Comparison of ENCODE assay signal across 23 mouse cellular contexts in the genomic region with DNA sequence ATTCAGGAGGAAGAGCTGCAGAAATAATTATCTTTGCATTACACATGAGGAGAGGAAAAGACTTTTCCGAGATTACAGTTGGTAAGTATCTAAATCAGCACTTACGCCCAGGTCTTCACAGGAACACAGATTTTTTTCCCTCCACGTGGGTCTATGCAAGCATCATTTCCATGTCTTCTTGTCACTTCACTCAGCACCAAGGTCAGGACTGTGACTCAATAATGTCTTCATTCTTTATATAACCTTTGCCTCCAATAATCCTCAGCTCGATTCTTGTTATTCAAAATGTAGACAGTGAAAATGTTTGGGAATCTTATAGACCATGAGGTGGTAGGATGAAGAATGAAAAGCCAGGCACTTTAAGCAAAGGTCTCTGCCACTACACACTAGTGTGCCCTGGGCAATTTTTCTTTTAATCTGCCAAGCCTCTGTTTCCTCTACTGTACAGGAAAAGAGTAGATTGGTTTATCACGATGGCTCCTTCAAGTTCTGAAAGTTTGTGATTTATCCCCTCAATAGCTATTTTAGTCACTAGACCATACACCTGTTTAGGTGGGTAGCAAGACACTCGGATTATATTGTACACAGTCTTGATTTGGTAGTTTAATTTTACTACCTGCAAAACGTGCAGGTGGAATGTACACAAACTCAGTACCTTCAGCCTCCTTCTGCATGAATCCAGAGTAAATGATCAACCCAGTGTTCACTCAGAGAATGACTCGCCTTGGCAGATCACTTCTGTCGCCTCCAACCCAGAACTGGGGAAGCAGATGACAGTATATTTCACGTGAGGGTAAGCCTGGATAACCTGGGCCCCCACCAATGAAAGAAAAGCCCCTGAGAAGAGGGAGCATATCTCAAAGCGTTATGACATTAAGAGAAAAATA.
DNase-seq lines count a peak whose midpoint lies in the region; ATAC-seq and TF ChIP-seq lines count a peak whose summit lies in the region.
"Had no signal": no experiment of that assay in that cellular context is flagged by ENCODE, and none has a peak within 500 bp of the region (broad histone marks: within the 10 kb centered on the region; RNA-seq: fewer than 3 reads in every experiment).

No protein-coding gene starts in this region.

- no peak overlapping the region for H3K27ac ChIP-seq in kidney, adult 2 months (ENCODE audit: insufficient read depth, low read depth, low read length)
- H3K27ac ChIP-seq in kidney, embryonic 14.5 days (ENCODE audit: low read depth, low read length), result no peak overlapping the region
- no peak overlapping the region for H3K27ac ChIP-seq in kidney, postnatal 0 days
- H3K27ac ChIP-seq in intestine, embryonic 15.5 days, result no peak overlapping the region
- no peak overlapping the region for H3K27ac ChIP-seq in forebrain, embryonic 16.5 days (ENCODE audit: low read length)
- H3K27ac ChIP-seq: embryonic facial prominence, embryonic 13.5 days; forebrain, embryonic 12.5 days; heart, adult 2 months; heart, embryonic 15.5 days had no signal

- H3K9me3 ChIP-seq in kidney, embryonic 14.5 days (ENCODE audit: control insufficient read depth, low read length), result no peaks in the 10 kb centered on the region
- H3K9me3 ChIP-seq in kidney, postnatal 0 days (replicated peaks; ENCODE audit: low read length), result no peaks in the 10 kb centered on the region
- H3K9me3 ChIP-seq in intestine, embryonic 15.5 days, result no peaks in the 10 kb centered on the region
- no peaks in the 10 kb centered on the region for H3K9me3 ChIP-seq in forebrain, embryonic 16.5 days (ENCODE audit: control insufficient read depth, low read length)
- H3K9me3 ChIP-seq: embryonic facial prominence, embryonic 13.5 days; forebrain, embryonic 12.5 days; heart, embryonic 15.5 days had no signal

- DNase-seq in kidney, adult 2 months, result peak; percentile 27
- DNase-seq in kidney, postnatal 0 days (ENCODE audit: low spot score), result no peak
- no peak for DNase-seq in kidney, adult 11 months
- peak; percentile 9 to 23 for DNase-seq in kidney, postnatal 36 days
- DNase-seq in thymus, postnatal 36 days, result no peak
- DNase-seq: adrenal gland, postnatal 10 days; B cell, adult 2 months; cerebellum, adult 11-12 months; cerebellum, adult 9-11 months; cerebellum, postnatal 36 days; forebrain, postnatal 0 days; gastrocnemius, postnatal 14 days; heart, adult 2 months; heart, postnatal 14 days had no signal

- no peak overlapping the region for H3K4me3 ChIP-seq in kidney, adult 2 months (ENCODE audit: insufficient read depth, low read depth, low read length)
- no peak overlapping the region for H3K4me3 ChIP-seq in kidney, embryonic 14.5 days (ENCODE audit: low read length)
- no peak overlapping the region for H3K4me3 ChIP-seq in kidney, postnatal 0 days (replicated peaks; ENCODE audit: low read depth, low read length)
- no peak overlapping the region for H3K4me3 ChIP-seq in intestine, embryonic 15.5 days (replicated peaks)
- no peak overlapping the region for H3K4me3 ChIP-seq in forebrain, embryonic 16.5 days (replicated peaks; ENCODE audit: low read length)
- H3K4me3 ChIP-seq: embryonic facial prominence, embryonic 13.5 days; forebrain, embryonic 12.5 days; heart, adult 2 months; heart, embryonic 15.5 days had no signal

- H3K4me1 ChIP-seq in kidney, adult 2 months (ENCODE audit: control insufficient read depth, insufficient read depth, low read length), result no peaks in the 10 kb centered on the region
- H3K4me1 ChIP-seq in kidney, embryonic 14.5 days (ENCODE audit: control insufficient read depth, insufficient read depth, low read length), result peaks cover 7% of the 10 kb centered on the region
- no peaks in the 10 kb centered on the region for H3K4me1 ChIP-seq in kidney, postnatal 0 days (replicated peaks; ENCODE audit: insufficient read depth, low read length)
- no peaks in the 10 kb centered on the region for H3K4me1 ChIP-seq in intestine, embryonic 15.5 days (replicated peaks)
- peaks cover 9% of the 10 kb centered on the region for H3K4me1 ChIP-seq in forebrain, embryonic 16.5 days (replicated peaks; ENCODE audit: control insufficient read depth, insufficient read depth, low read length)

- ATAC-seq in kidney, embryonic 14.5 days (ENCODE audit: low FRiP score, low TSS enrichment), result no peak
- peak; percentile 76 for ATAC-seq in kidney, postnatal 0 days (replicated peaks; ENCODE audit: low FRiP score, low read depth)
- peak; percentile 96 for ATAC-seq in intestine, embryonic 15.5 days
- no peak for ATAC-seq in forebrain, embryonic 16.5 days
- ATAC-seq: CD4-positive, CD25-positive, alpha-beta regulatory T cell, adult 4 months; forebrain, postnatal 0 days had no signal

- TF ChIP-seq POLR2A in kidney, adult 2 months (IDR thresholded peaks at IDR 0.05; ENCODE audit: low read depth, low read length), result no peak

- H3K36me3 ChIP-seq in kidney, adult 2 months (ENCODE audit: control insufficient read depth, insufficient read depth, low read length), result no peaks in the 10 kb centered on the region
- no peaks in the 10 kb centered on the region for H3K36me3 ChIP-seq in kidney, embryonic 14.5 days (ENCODE audit: control insufficient read depth, insufficient read depth, low read length)
- no peaks in the 10 kb centered on the region for H3K36me3 ChIP-seq in kidney, postnatal 0 days (ENCODE audit: insufficient read depth, low read length)
- no peaks in the 10 kb centered on the region for H3K36me3 ChIP-seq in intestine, embryonic 15.5 days
- no peaks in the 10 kb centered on the region for H3K36me3 ChIP-seq in forebrain, embryonic 16.5 days (ENCODE audit: control insufficient read depth, insufficient read depth)
- H3K36me3 ChIP-seq: embryonic facial prominence, embryonic 13.5 days; forebrain, embryonic 12.5 days; G1E; heart, embryonic 15.5 days had no signal

- whole genome bisulfite sequencing in kidney, adult 2 months, result 47% methylated on average over 11 of the region's 11 CpGs
- 72% methylated on average over 11 of the region's 11 CpGs for WGBS in kidney, embryonic 14.5 days
- 62% methylated on average over 11 of the region's 11 CpGs for WGBS in kidney, postnatal 0 days
- 59% methylated on average over 11 of the region's 11 CpGs for WGBS in intestine, embryonic 15.5 days
- WGBS in forebrain, embryonic 16.5 days, result 91% methylated on average over 11 of the region's 11 CpGs

- H3K27me3 ChIP-seq in kidney, adult 2 months (replicated peaks; ENCODE audit: control insufficient read depth, insufficient read depth, low read length), result no peaks in the 10 kb centered on the region
- H3K27me3 ChIP-seq in kidney, embryonic 14.5 days (ENCODE audit: control insufficient read depth, insufficient read depth, low read length), result no peaks in the 10 kb centered on the region
- H3K27me3 ChIP-seq in kidney, postnatal 0 days (ENCODE audit: insufficient read depth, low read length), result no peaks in the 10 kb centered on the region
- H3K27me3 ChIP-seq in intestine, embryonic 15.5 days (replicated peaks), result no peaks in the 10 kb centered on the region
- H3K27me3 ChIP-seq in forebrain, embryonic 16.5 days (replicated peaks; ENCODE audit: control insufficient read depth, insufficient read depth, low read length), result no peaks in the 10 kb centered on the region
- H3K27me3 ChIP-seq: embryonic facial prominence, embryonic 13.5 days; heart, embryonic 15.5 days had no signal

- H3K9ac ChIP-seq in kidney, embryonic 14.5 days (ENCODE audit: low read depth, low read length), result no peak overlapping the region
- no peak overlapping the region for H3K9ac ChIP-seq in kidney, postnatal 0 days (ENCODE audit: low read depth, low read length)
- no peak overlapping the region for H3K9ac ChIP-seq in intestine, embryonic 15.5 days
- no peak overlapping the region for H3K9ac ChIP-seq in forebrain, embryonic 16.5 days (replicated peaks; ENCODE audit: low read depth, low read length)
- H3K9ac ChIP-seq: embryonic facial prominence, embryonic 13.5 days; forebrain, embryonic 12.5 days; forebrain, postnatal 0 days; heart, embryonic 15.5 days had no signal

- no peak overlapping the region for H3K4me2 ChIP-seq in kidney, embryonic 14.5 days (replicated peaks; ENCODE audit: low read depth, low read length)
- H3K4me2 ChIP-seq in kidney, postnatal 0 days (ENCODE audit: low read length), result no peak overlapping the region
- no peak overlapping the region for H3K4me2 ChIP-seq in intestine, embryonic 15.5 days (replicated peaks)
- no peak overlapping the region for H3K4me2 ChIP-seq in forebrain, embryonic 16.5 days (ENCODE audit: low read length)
- H3K4me2 ChIP-seq: embryonic facial prominence, embryonic 13.5 days; forebrain, embryonic 12.5 days; heart, embryonic 11.5 days; heart, embryonic 15.5 days had no signal

- no peak for TF ChIP-seq CTCF in kidney, adult 2 months (conservative IDR thresholded peaks at IDR 0.05; ENCODE audit: insufficient read depth, insufficient read length, low read depth, low read length)
- no peak for TF ChIP-seq CTCF in kidney, postnatal 0 days (IDR thresholded peaks at IDR 0.05; ENCODE audit: low read depth)

Comparison
In these comparisons a context has a peak if more than half of its experiments do, and no peak if none do; other contexts are left out.
1. DNase-seq: peak in kidney, adult 2 months (single experiment) and kidney, postnatal 36 days (2 of 2); none in kidney, postnatal 0 days (single experiment), kidney, adult 11 months (single experiment) and thymus, postnatal 36 days (0 of 2).
2. ATAC-seq: peak in kidney, postnatal 0 days (single experiment) and intestine, embryonic 15.5 days (single experiment); none in kidney, embryonic 14.5 days (single experiment) and forebrain, embryonic 16.5 days (single experiment).